Mouse (Mus musculus) neural tube, embryonic 15.5 days (tissue): ENCODE measurements around the gene Gm49673. TPM values are rescaled to one million over a fixed set of nuclear protein-coding genes. Genes with fewer than 3 reads are reported as not detected.
"Not testable (repeated sequence)": the region's sequence is repeated elsewhere in the genome, so short reads cannot be mapped to it uniquely, and the experiment has no call there.

Experiments
- ATAC-seq: fragments of 200-750 bp; cut with Nextera tagmentation; 2 replicates; pipeline ENCODE4 v1.8.0; 2017; ENCODE audit warnings: mild to moderate bottlenecking, moderate TSS enrichment, moderate library complexity; ENCODE audit not compliant: low FRiP score
- H3K27ac ChIP-seq: fragments of 300-500 bp; sonication (generic); replicated peaks from 2 replicates; pipeline ENCODE4 v1.5.1; 2015; ENCODE audit warnings: mild to moderate bottlenecking, inconsistent platforms
- H3K27me3 ChIP-seq: fragments of 300-500 bp; sonication (generic); replicated peaks from 2 replicates; pipeline ENCODE4 v1.6.1; 2015; ENCODE audit warnings: inconsistent platforms
- H3K36me3 ChIP-seq: fragments of 300-500 bp; sonication (generic); 2 replicates; pipeline ENCODE4 v1.6.1; 2015; ENCODE audit warnings: inconsistent platforms
- H3K4me1 ChIP-seq: fragments of 300-500 bp; sonication (generic); 2 replicates; pipeline ENCODE4 v1.6.1; 2015; ENCODE audit warnings: inconsistent platforms
- H3K4me2 ChIP-seq: fragments of 300-500 bp; sonication (generic); 2 replicates; pipeline ENCODE4 v1.6.1; 2015; ENCODE audit warnings: inconsistent platforms, mild to moderate bottlenecking, moderate library complexity
- H3K4me3 ChIP-seq: fragments of 300-500 bp; sonication (generic); replicated peaks from 2 replicates; pipeline ENCODE4 v1.5.1; 2015; ENCODE audit warnings: mild to moderate bottlenecking, inconsistent platforms
- H3K9ac ChIP-seq: fragments of 300-500 bp; sonication (generic); replicated peaks from 2 replicates; pipeline ENCODE4 v1.6.1; 2015; ENCODE audit warnings: mild to moderate bottlenecking, inconsistent platforms
- H3K9me3 ChIP-seq: fragments of 300-500 bp; sonication (generic); replicated peaks from 2 replicates; pipeline ENCODE4 v1.6.1; 2016; ENCODE audit warnings: inconsistent platforms
- WGBS: fragments of 180-500 bp; shearing (Covaris S2); methylation state at CpG from one replicate; pipeline ENCODE4 v1.1.7; 2015; ENCODE audit warnings: mixed read lengths; 5-methylcytosine and 5-hydroxymethylcytosine counted together
- polyA plus RNA-seq: library from polyadenylated mRNA; unstranded; fragments of >200 nt; fragmentation: Nextera tagmentation; extraction: Ambion mirVana; gene quantifications from 2 replicates; pipeline ENCODE4 v1.2.1, GENCODE M21; 2015

Gene Gm49673
- 0.27 TPM in 1 of 2 replicates, not detected in the other for polyA plus RNA-seq

DNA sequence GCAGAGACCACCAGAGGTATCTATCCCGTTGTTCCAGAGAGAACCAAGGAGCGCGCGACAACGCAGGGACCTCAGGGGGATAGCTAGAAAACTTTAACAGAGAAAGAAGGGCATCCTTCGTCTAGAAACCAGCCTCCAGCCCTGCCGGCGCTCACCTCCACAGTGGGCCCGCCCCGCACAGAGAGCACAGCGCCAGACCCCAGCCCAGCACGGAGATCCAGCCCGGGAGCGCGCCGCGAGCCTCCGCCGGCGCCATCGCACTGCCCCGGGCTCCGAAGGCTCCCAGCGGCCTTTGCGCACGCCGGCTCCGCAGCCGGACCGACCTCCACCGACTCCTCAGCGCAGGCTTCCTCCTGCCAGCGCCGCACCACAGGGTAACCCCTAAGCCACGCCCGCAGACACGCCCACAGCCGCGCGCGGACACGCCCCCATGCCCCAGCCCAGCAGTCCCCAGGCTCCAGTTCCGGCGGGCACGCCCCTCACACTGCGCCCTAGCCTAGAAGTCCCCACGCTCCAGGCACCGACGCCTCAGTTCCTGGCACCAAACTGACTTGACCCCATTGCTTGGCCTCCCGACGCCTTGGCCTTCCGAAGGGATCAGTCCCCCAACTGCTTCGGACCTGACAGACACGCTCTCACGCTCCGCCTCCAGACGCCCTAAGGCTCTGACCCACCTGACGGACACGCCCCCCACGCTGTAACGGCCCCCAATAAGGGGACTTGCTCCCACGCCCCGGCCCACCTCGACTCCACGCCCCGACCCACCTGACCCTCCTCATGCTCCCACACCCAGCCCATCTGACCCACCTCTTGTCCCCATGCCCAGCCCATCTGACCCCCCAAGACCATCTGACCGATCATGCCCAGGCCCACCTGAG, at the start of gene Gm49673, which contains the start of gene Rnaset2a:
TSS of gene Gm49673 (minus strand) at position 350 of the 878 bp plus-strand sequence.
TSS of gene Rnaset2a (minus strand) at position 659 of the 878 bp plus-strand sequence.
- ATAC-seq: peak; percentile 97
- WGBS: under 1% methylated on average over 52 of the region's 67 CpGs
- not testable (repeated sequence) for H3K4me1 ChIP-seq

GRCm38 (mm10) chr17:8195685-8196376, 48.2 kb upstream of the Gm49673 start:
- Histone ChIP-seq H3K27me3 (no peaks in the 10 kb centered on the region), H3K9ac (no peak overlapping the region), H3K9me3 (no peaks in the 10 kb centered on the region), H3K4me2 (no peak overlapping the region), H3K4me1 (no peaks in the 10 kb centered on the region), H3K27ac (no peak overlapping the region), H3K4me3 (no peak overlapping the region), H3K36me3 (peaks cover 34% of the 10 kb centered on the region)
- no peak for ATAC-seq
- WGBS: 94% methylated on average over 8 of the region's 8 CpGs

More for the DNA sequence above, at the start of gene Gm49673, which contains the start of gene Rnaset2a:
- H3K27me3 ChIP-seq, H3K27ac ChIP-seq, H3K36me3 ChIP-seq, H3K9me3 ChIP-seq: not testable (repeated sequence)
- H3K9ac ChIP-seq: peak within 1 kb of the TSS; percentile 56
- H3K4me3 ChIP-seq: peak within 1 kb of the TSS; percentile 50
- H3K4me2 ChIP-seq: peak within 1 kb of the TSS; percentile 70

GRCm38 (mm10) chr17:8193678-8194077, 46.1 kb upstream of the Gm49673 start:
- Histone ChIP-seq H3K9ac (no peak overlapping the region), H3K27me3 (no peaks in the 10 kb centered on the region), H3K36me3 (peaks cover 52% of the 10 kb centered on the region), H3K9me3 (no peaks in the 10 kb centered on the region), H3K4me2 (no peak overlapping the region), H3K27ac (no peak overlapping the region), H3K4me3 (no peak overlapping the region), H3K4me1 (no peaks in the 10 kb centered on the region)
- ATAC-seq: no peak
- 86% methylated on average over 8 of the region's 8 CpGs for WGBS

GRCm38 (mm10) chr17:8184217-8184616, 36.6 kb upstream of the Gm49673 start:
- no peak for ATAC-seq
- peaks cover 72% of the 10 kb centered on the region for H3K36me3 ChIP-seq

DNA sequence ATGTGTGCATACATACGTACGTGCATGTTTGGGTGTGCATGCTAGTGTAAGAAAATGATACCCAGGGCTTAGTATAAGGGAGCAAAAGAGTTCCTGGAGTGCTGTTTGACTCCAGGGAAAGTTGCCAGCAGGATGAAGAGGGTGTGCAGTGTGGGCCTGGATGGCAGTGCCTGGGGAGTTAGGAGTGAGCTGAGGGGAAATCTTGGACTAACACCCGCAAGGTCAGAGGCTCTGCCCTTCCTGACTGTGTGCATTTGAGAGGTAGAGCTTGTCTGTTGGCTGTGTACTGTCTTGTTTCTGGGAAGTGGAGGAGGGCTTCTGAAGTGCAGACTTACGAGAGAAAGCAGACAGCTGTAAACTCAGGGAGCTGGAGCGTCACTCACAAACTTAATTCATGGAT, 36.2 kb upstream of the Gm49673 start:
- H3K27ac ChIP-seq: no peak overlapping the region
- no peak overlapping the region for H3K9ac ChIP-seq
- no peak overlapping the region for H3K4me3 ChIP-seq
- no peaks in the 10 kb centered on the region for H3K4me1 ChIP-seq
- no peaks in the 10 kb centered on the region for H3K9me3 ChIP-seq
- no peak overlapping the region for H3K4me2 ChIP-seq
- no peaks in the 10 kb centered on the region for H3K27me3 ChIP-seq
- 90% methylated on average over 5 of the region's 5 CpGs for WGBS
- peaks cover 72% of the 10 kb centered on the region for H3K36me3 ChIP-seq
- ATAC-seq: no peak

More at GRCm38 (mm10) chr17:8184217-8184616, 36.6 kb upstream of the Gm49673 start:
- Histone ChIP-seq H3K4me3 (no peak overlapping the region), H3K27me3 (no peaks in the 10 kb centered on the region), H3K4me1 (no peaks in the 10 kb centered on the region), H3K9ac (no peak overlapping the region), H3K27ac (no peak overlapping the region), H3K4me2 (no peak overlapping the region), H3K9me3 (no peaks in the 10 kb centered on the region)
- 93% methylated on average over 7 of the region's 7 CpGs for WGBS

GRCm38 (mm10) chr17:8177090-8177489, 29.5 kb upstream of the Gm49673 start:
- ATAC-seq: no peak
- Histone ChIP-seq H3K4me2 (no peak overlapping the region), H3K4me1 (no peaks in the 10 kb centered on the region), H3K9ac (no peak overlapping the region), H3K9me3 (no peaks in the 10 kb centered on the region), H3K4me3 (no peak overlapping the region), H3K27ac (no peak overlapping the region), H3K36me3 (peaks cover 63% of the 10 kb centered on the region), H3K27me3 (no peaks in the 10 kb centered on the region)
- 61% methylated on average over 5 of the region's 5 CpGs for WGBS

DNA sequence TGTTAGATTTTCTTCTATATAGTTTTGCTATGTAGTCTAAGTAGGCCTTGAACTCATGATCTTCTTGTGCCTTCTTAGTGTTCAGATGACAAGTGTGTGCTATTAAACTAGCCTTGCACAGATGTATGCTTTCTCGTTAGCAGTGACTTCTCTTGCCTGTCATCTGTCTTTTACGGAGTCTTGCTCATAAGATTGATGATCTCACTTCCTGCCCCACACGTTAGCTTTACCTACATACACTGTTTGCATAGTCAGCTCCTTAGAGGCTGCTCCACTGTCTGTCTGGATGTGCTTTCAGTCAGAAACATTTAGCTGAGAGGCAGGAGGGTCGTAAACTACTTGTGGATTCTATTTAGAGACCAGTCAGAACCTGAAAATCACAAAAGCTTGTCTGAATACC, 23.5 kb upstream of the Gm49673 start:
- Histone ChIP-seq H3K9me3 (no peaks in the 10 kb centered on the region), H3K9ac (no peak overlapping the region), H3K27me3 (no peaks in the 10 kb centered on the region), H3K4me3 (no peak overlapping the region), H3K4me1 (no peaks in the 10 kb centered on the region), H3K27ac (no peak overlapping the region), H3K4me2 (no peak overlapping the region), H3K36me3 (peaks cover 51% of the 10 kb centered on the region)
- 56% methylated on average over 4 of the region's 4 CpGs for WGBS
- no peak for ATAC-seq

DNA sequence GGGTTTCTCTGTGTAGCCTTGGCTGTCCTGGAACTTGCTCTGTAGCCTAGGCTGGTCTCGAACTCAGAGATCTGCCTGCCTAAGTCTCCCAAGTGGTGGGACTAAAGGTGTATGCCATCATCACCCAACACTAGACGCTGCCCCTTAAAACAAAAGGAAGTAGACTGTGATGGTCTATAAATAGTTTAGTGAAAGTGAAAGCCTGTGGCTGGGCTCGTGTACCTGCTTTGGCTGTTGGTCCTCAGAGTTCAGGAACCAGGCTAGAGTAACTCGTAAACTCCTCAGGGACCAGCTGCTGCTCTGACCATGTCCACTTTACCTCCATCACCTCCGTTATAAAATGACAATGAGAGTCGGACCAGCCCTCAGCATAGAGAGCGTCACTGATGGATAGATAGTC, 22.7 kb upstream of the Gm49673 start:
- Histone ChIP-seq H3K27ac (no peak overlapping the region), H3K27me3 (no peaks in the 10 kb centered on the region), H3K9ac (no peak overlapping the region), H3K9me3 (no peaks in the 10 kb centered on the region), H3K4me2 (no peak overlapping the region), H3K4me3 (no peak overlapping the region), H3K4me1 (no peaks in the 10 kb centered on the region), H3K36me3 (peaks cover 44% of the 10 kb centered on the region)
- WGBS: 87% methylated on average over 7 of the region's 7 CpGs
- no peak for ATAC-seq

DNA sequence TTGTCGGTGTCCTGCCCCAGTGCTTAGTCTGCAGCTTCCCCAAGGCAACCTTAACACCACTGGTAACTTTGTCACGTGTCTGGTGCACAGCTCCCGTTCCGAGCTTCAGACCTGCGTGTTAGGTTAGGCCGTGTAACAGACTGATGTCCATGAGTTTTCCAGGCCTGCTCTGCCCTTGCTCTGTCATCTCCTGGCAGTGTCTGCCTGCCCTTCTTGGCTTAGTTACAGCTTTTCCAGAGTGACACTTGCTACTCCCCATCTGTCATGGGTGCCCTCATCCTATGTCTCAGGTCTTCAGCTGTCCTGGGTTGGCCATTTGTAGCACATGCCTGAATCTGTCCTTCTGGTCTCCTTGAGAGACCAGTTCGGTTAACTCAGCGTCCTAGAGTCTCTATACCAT, 19.8 kb upstream of the Gm49673 start:
- peaks cover 27% of the 10 kb centered on the region for H3K36me3 ChIP-seq
- H3K27ac ChIP-seq, ATAC-seq, H3K9ac ChIP-seq, H3K4me1 ChIP-seq, H3K4me2 ChIP-seq, H3K4me3 ChIP-seq, H3K9me3 ChIP-seq, H3K27me3 ChIP-seq: not testable (repeated sequence)
- 97% methylated on average over 7 of the region's 8 CpGs for WGBS

- ATAC-seq, H3K4me1 ChIP-seq, H3K9ac ChIP-seq, H3K9me3 ChIP-seq, H3K27me3 ChIP-seq, H3K27ac ChIP-seq: not testable (repeated sequence)
- H3K4me2 ChIP-seq: peak overlapping the region; percentile 48
- 44% methylated on average over 2 of the region's 3 CpGs for WGBS
- H3K4me3 ChIP-seq: peak overlapping the region; percentile 50; the same call in 1 of the 2 replicates
- H3K36me3 ChIP-seq: peaks cover 20% of the 10 kb centered on the region
Measured at GRCm38 (mm10) chr17:8166454-8166853, 18.9 kb upstream of the Gm49673 start.

DNA sequence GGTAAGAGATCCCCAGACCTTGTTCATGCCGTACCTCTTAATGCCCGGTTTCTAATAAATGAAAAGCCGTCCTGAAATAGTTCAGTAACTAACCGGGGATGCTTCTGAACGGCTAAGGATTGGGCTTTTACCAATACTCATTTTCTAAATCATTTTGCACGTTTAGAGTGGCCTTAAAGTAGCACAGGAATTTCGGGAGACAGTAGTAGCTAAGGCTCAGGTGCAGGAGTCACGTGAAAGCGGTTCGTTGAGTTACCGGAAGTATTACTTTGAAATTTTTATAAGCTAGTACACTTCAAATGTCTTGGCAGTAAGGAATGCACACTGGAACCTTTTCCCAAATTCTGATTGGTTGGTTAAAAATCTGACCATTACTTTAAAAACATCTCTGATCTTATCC, 18.4 kb upstream of the Gm49673 start:
- not testable (repeated sequence) for H3K4me1 ChIP-seq, ATAC-seq, H3K27me3 ChIP-seq, H3K9me3 ChIP-seq, H3K27ac ChIP-seq
- H3K4me2 ChIP-seq: peak overlapping the region; percentile 48
- peaks cover 16% of the 10 kb centered on the region for H3K36me3 ChIP-seq
- peak overlapping the region; percentile 47; the same call in 1 of the 2 replicates for H3K9ac ChIP-seq
- H3K4me3 ChIP-seq: peak overlapping the region; percentile 50
- WGBS: 0% methylated on average over 11 of the region's 11 CpGs

- ATAC-seq: peak; percentile 46
- not testable (repeated sequence) for H3K4me1 ChIP-seq, H3K27me3 ChIP-seq, H3K9me3 ChIP-seq
- WGBS: 0% methylated on average over 35 of the region's 42 CpGs
- peak overlapping the region; percentile 60; the same call in 1 of the 2 replicates for H3K27ac ChIP-seq
- H3K9ac ChIP-seq: peak overlapping the region; percentile 47
- H3K4me2 ChIP-seq: peak overlapping the region; percentile 48
- H3K4me3 ChIP-seq: peak overlapping the region; percentile 50
- H3K36me3 ChIP-seq: peaks cover 13% of the 10 kb centered on the region
Measured at GRCm38 (mm10) chr17:8165608-8165945, 18.0 kb upstream of the Gm49673 start.
